Mouse (Mus musculus): ENCODE data around the gene Ncmap.
"Not testable (repeated sequence)": the region's sequence is repeated elsewhere in the genome, so short reads cannot be mapped to it uniquely, and the experiment has no call there.

The Ncmap gene

GRCm38 (mm10) chr4:135401881-135402280 lies 3.9 kb upstream of the Ncmap start:
- DNase-seq (ENCODE audit: low spot score in 2 of 2), result no peak

GRCm38 (mm10) chr4:135397551-135397950 lies 476 bp downstream of the Ncmap start:
- DNase-seq (ENCODE audit: low spot score in 2 of 2), result no peak

GRCm38 (mm10) chr4:135396303-135396702 lies 1.7 kb downstream of the Ncmap start:
- no peak for DNase-seq (ENCODE audit: low spot score in 2 of 2)

- no peak for DNase-seq (ENCODE audit: low spot score in 2 of 2)
Measured at GRCm38 (mm10) chr4:135395375-135395774, 2.7 kb downstream of the Ncmap start.

- no peak for DNase-seq (ENCODE audit: low spot score in 2 of 2)
Measured at GRCm38 (mm10) chr4:135394666-135395065, 3.4 kb downstream of the Ncmap start.

- no peak for DNase-seq (ENCODE audit: low spot score in 2 of 2)
Measured at GRCm38 (mm10) chr4:135393381-135393780, 4.6 kb downstream of the Ncmap start.

GRCm38 (mm10) chr4:135392801-135393200 lies 5.2 kb downstream of the Ncmap start:
- no peak for DNase-seq (ENCODE audit: low spot score in 2 of 2)

GRCm38 (mm10) chr4:135391014-135391413 lies 7.0 kb downstream of the Ncmap start:
- no peak for DNase-seq (ENCODE audit: low spot score in 2 of 2)

GRCm38 (mm10) chr4:135385614-135386013 lies 12.4 kb downstream of the Ncmap start:
- DNase-seq (ENCODE audit: low spot score in 2 of 2), result no peak

- DNase-seq (ENCODE audit: low spot score in 2 of 2), result peak in 1 of 2 experiments; percentile 68
Measured at GRCm38 (mm10) chr4:135382316-135382715, 15.7 kb downstream of the Ncmap start.

- DNase-seq (ENCODE audit: low spot score in 2 of 2), result no peak
Measured at GRCm38 (mm10) chr4:135381355-135381754, 16.7 kb downstream of the Ncmap start.

- DNase-seq (ENCODE audit: low spot score in 2 of 2), result no peak
Measured at GRCm38 (mm10) chr4:135377241-135377640, 20.8 kb downstream of the Ncmap start.

- no peak for DNase-seq (ENCODE audit: low spot score in 2 of 2)
Measured at GRCm38 (mm10) chr4:135375444-135375843, 22.6 kb downstream of the Ncmap start.

GRCm38 (mm10) chr4:135373299-135373698 lies 24.7 kb downstream of the Ncmap start:
- DNase-seq (ENCODE audit: low spot score in 2 of 2), result no peak

- DNase-seq (ENCODE audit: low spot score in 2 of 2), result no peak
Measured at GRCm38 (mm10) chr4:135370372-135370771, 27.7 kb downstream of the Ncmap start.

GRCm38 (mm10) chr4:135362828-135363227 lies 35.2 kb downstream of the Ncmap start:
- no peak for DNase-seq (ENCODE audit: low spot score in 2 of 2)

- no peak for DNase-seq (ENCODE audit: low spot score in 2 of 2)
Measured at GRCm38 (mm10) chr4:135361722-135362121, 36.3 kb downstream of the Ncmap start.

- no peak for DNase-seq (ENCODE audit: low spot score in 2 of 2)
Measured at GRCm38 (mm10) chr4:135358736-135359135, 39.3 kb downstream of the Ncmap start.

- no peak for DNase-seq (ENCODE audit: low spot score in 2 of 2)
Measured at GRCm38 (mm10) chr4:135357221-135357920, 40.7 kb downstream of the Ncmap start.

GRCm38 (mm10) chr4:135355886-135356550 lies 42.0 kb downstream of the Ncmap start:
- DNase-seq (ENCODE audit: low spot score in 2 of 2), result no peak

GRCm38 (mm10) chr4:135354751-135355150 lies 43.3 kb downstream of the Ncmap start:
- not testable (repeated sequence) for DNase-seq (ENCODE audit: low spot score in 2 of 2)

GRCm38 (mm10) chr4:135353794-135354450 lies 44.1 kb downstream of the Ncmap start:
- DNase-seq (ENCODE audit: low spot score in 2 of 2), result no peak
